Mouse (Mus musculus) liver, embryonic 15.5 days (tissue): ENCODE results near the gene Eps15l1. TPM values are rescaled to one million over a fixed set of nuclear protein-coding genes. Genes with fewer than 3 reads are reported as not detected.

Experiments used
- ATAC-seq: fragments of 200-750 bp; cut with Nextera tagmentation; 2 replicates; pipeline ENCODE4 v1.8.0; 2017; ENCODE audit warnings: moderate number of reproducible peaks, mild to moderate bottlenecking, moderate library complexity; ENCODE audit not compliant: insufficient read depth
- H3K27ac ChIP-seq: fragments of 300-500 bp; sonication (generic); replicated peaks from 2 replicates; pipeline ENCODE4 v1.5.1; 2015; ENCODE audit warnings: mild to moderate bottlenecking, inconsistent platforms
- H3K27me3 ChIP-seq: fragments of 300-500 bp; sonication (generic); 2 replicates; pipeline ENCODE4 v1.6.1; 2015; ENCODE audit warnings: mild to moderate bottlenecking, inconsistent platforms
- H3K36me3 ChIP-seq: fragments of 300-500 bp; sonication (generic); replicated peaks from 2 replicates; pipeline ENCODE4 v1.6.1; 2015; ENCODE audit warnings: moderate library complexity, mild to moderate bottlenecking, inconsistent platforms
- H3K4me1 ChIP-seq: fragments of 300-500 bp; sonication (generic); replicated peaks from 2 replicates; pipeline ENCODE4 v1.6.1; 2015; ENCODE audit warnings: inconsistent platforms
- H3K4me2 ChIP-seq: fragments of 300-500 bp; sonication (generic); 2 replicates; pipeline ENCODE4 v1.6.1; 2015; ENCODE audit warnings: moderate library complexity, mild to moderate bottlenecking, inconsistent platforms
- H3K4me3 ChIP-seq: fragments of 300-500 bp; sonication (generic); replicated peaks from 2 replicates; pipeline ENCODE4 v1.5.1; 2015; ENCODE audit warnings: mild to moderate bottlenecking, inconsistent platforms
- H3K9ac ChIP-seq: fragments of 300-500 bp; sonication (generic); 2 replicates; pipeline ENCODE4 v1.6.1; 2015; ENCODE audit warnings: moderate library complexity, mild to moderate bottlenecking, inconsistent platforms
- H3K9me3 ChIP-seq: fragments of 300-500 bp; sonication (generic); replicated peaks from 2 replicates; pipeline ENCODE4 v1.6.1; 2016; ENCODE audit warnings: inconsistent platforms
- WGBS: fragments of 180-500 bp; shearing (Covaris S2); methylation state at CpG from one replicate; pipeline ENCODE4 v1.1.7; 2015; ENCODE audit warnings: mixed read lengths; ENCODE audit not compliant: insufficient replicate concordance; 5-methylcytosine and 5-hydroxymethylcytosine counted together
- polyA plus RNA-seq: library from polyadenylated mRNA; unstranded; fragments of >200 nt; fragmentation: Nextera tagmentation; extraction: Ambion mirVana; gene quantifications from 2 replicates; pipeline ENCODE4 v1.2.1, GENCODE M21; 2015

The Eps15l1 gene
- polyA plus RNA-seq, 1 experiment from 2014 or later, result 19.4 TPM

GRCm38 (mm10) chr8:72303633-72304032 is 117.6 kb downstream of the Eps15l1 start:
- 26% methylated on average over 8 of the region's 8 CpGs for WGBS
- no peak for ATAC-seq
- 0 out of 2 replicates have a peak overlapping the region, but pooled peaks have one; percentile 35 for H3K4me2 ChIP-seq

DNA sequence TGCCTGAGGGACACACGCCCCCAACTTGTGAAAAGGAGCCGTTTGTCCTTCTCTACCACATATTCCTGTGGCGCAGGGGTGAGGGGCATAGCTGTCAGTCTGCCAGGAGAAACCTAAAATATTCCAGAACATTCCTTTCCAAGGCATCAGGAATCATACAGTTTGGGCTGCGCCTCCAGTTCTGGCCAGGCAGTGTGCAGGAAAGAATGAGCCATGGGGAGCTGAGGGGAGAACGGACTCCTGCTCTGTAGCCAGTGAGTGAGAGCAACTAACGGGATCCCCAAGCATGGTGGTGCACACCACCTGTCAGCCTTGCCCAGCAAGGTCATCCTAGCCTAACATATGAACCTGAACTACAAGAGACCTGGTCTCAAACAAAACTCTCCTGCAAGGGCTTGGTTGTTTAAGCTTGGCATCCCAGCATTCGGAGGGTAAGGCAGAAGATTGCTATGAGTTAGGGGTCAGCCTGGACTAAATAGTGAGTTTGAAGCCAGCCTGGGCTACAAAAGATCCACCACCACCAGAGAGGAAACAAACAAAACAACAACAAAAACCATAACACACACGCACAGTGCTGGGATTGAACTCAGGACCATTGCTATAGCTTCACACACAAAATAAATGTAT is 118.2 kb downstream of the Eps15l1 start:
- Histone ChIP-seq H3K9ac (no peak overlapping the region), H3K27ac (no peak overlapping the region), H3K27me3 (no peaks in the 10 kb centered on the region), H3K4me1 (peaks cover 7% of the 10 kb centered on the region; the same call in 1 of the 2 replicates), H3K4me3 (no peak overlapping the region), H3K9me3 (no peaks in the 10 kb centered on the region), H3K36me3 (no peaks in the 10 kb centered on the region), H3K4me2 (no peak overlapping the region)
- ATAC-seq, result no peak
- 46% methylated on average over 8 of the region's 8 CpGs for WGBS

More at GRCm38 (mm10) chr8:72303633-72304032, 117.6 kb downstream of the Eps15l1 start:
- peaks cover 7% of the 10 kb centered on the region; the same call in 1 of the 2 replicates for H3K4me1 ChIP-seq
- H3K9me3 ChIP-seq, result no peaks in the 10 kb centered on the region
- no peak overlapping the region for H3K27ac ChIP-seq
- H3K36me3 ChIP-seq, result no peaks in the 10 kb centered on the region
- H3K27me3 ChIP-seq, result no peaks in the 10 kb centered on the region
- H3K4me3 ChIP-seq, result no peak overlapping the region
- no peak overlapping the region for H3K9ac ChIP-seq

GRCm38 (mm10) chr8:72301497-72301896 is 119.8 kb downstream of the Eps15l1 start:
- Histone ChIP-seq H3K27ac (no peak overlapping the region), H3K4me3 (no peak overlapping the region), H3K9me3 (no peaks in the 10 kb centered on the region), H3K9ac (no peak overlapping the region), H3K4me1 (0 out of 2 replicates have a peak, but pooled peaks cover 7% of the 10 kb centered on the region), H3K4me2 (no peak overlapping the region), H3K36me3 (no peaks in the 10 kb centered on the region), H3K27me3 (no peaks in the 10 kb centered on the region)
- no peak for ATAC-seq
- WGBS, result 60% methylated on average over 5 of the region's 5 CpGs

- WGBS, result 62% methylated on average over 9 of the region's 9 CpGs
Observed at GRCm38 (mm10) chr8:72300654-72301400, 120.4 kb downstream of the Eps15l1 start.

DNA sequence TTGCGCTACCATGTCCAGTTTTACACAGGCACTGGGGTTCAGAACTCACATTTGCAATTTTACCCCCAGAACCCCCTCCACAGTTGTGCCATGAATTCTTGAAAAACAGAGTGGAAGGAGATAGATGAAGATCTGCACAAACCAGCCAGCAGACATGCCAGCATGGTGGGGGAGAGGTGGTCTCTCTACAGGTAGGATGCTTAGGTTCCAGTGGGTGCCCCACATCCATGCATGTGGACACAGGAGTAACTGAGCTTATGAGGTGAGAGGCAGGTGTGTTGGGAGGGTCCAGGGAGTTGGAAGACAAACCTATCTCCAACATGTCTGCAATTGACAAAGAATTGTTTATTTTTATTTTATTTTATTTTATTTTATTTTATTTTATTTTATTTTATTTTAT is 122.3 kb downstream of the Eps15l1 start:
- Histone ChIP-seq H3K4me3 (no peak overlapping the region), H3K9ac (no peak overlapping the region), H3K36me3 (no peaks in the 10 kb centered on the region), H3K27ac (no peak overlapping the region), H3K27me3 (no peaks in the 10 kb centered on the region), H3K4me2 (no peak overlapping the region), H3K4me1 (peaks cover 7% of the 10 kb centered on the region; the same call in 1 of the 2 replicates), H3K9me3 (no peaks in the 10 kb centered on the region)
- WGBS, result 50% methylated on average over 1 of the region's 1 CpGs
- ATAC-seq, result no peak

More at GRCm38 (mm10) chr8:72300654-72301400, 120.4 kb downstream of the Eps15l1 start:
- peaks cover 7% of the 10 kb centered on the region; the same call in 1 of the 2 replicates for H3K4me1 ChIP-seq
- ATAC-seq, result no peak
- no peak overlapping the region for H3K4me3 ChIP-seq
- H3K36me3 ChIP-seq, result no peaks in the 10 kb centered on the region
- H3K27ac ChIP-seq, result no peak overlapping the region
- H3K9me3 ChIP-seq, result no peaks in the 10 kb centered on the region
- H3K4me2 ChIP-seq, result no peak overlapping the region
- H3K9ac ChIP-seq, result no peak overlapping the region
- H3K27me3 ChIP-seq, result no peaks in the 10 kb centered on the region

GRCm38 (mm10) chr8:72296561-72296960 is 124.7 kb downstream of the Eps15l1 start:
- Histone ChIP-seq H3K4me3 (no peak overlapping the region), H3K9me3 (no peaks in the 10 kb centered on the region), H3K27ac (no peak overlapping the region), H3K4me2 (no peak overlapping the region), H3K36me3 (no peaks in the 10 kb centered on the region), H3K4me1 (no peaks in the 10 kb centered on the region; the same call in 1 of the 2 replicates), H3K27me3 (no peaks in the 10 kb centered on the region), H3K9ac (no peak overlapping the region)
- 68% methylated on average over 8 of the region's 8 CpGs for WGBS
- no peak for ATAC-seq

DNA sequence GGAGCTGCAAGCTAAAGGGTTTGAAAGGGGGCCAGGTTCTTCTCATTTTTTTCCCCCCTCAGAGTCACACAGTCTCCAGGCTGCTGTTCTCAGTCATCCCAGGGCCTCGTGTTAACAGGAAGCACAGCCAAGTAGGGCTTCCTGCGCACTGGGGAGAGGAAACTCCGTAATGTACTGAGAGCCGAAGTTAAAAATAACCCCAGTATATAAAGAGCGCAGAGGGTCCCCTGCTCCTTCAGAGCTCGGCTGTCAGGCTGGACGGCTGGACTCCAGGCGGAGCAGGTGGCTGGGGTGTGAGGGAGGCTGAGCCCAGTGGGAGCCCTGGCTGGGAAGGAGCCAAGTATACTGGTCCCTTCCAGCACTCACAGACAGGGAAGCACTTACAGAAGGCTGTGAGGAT is 125.6 kb downstream of the Eps15l1 start:
- peak; percentile 77 for ATAC-seq
- Histone ChIP-seq H3K4me1 (no peaks in the 10 kb centered on the region; the same call in 1 of the 2 replicates), H3K36me3 (no peaks in the 10 kb centered on the region), H3K27ac (peak overlapping the region; percentile 72), H3K27me3 (no peaks in the 10 kb centered on the region), H3K4me3 (no peak overlapping the region), H3K4me2 (peak overlapping the region; percentile 7; the same call in 1 of the 2 replicates), H3K9me3 (no peaks in the 10 kb centered on the region), H3K9ac (no peak overlapping the region)
- 18% methylated on average over 8 of the region's 8 CpGs for WGBS

- 30% methylated on average over 3 of the region's 3 CpGs for whole genome bisulfite sequencing
- Histone ChIP-seq H3K27ac (peak overlapping the region; percentile 51; the same call in 1 of the 2 replicates), H3K4me1 (no peaks in the 10 kb centered on the region; the same call in 1 of the 2 replicates), H3K4me2 (no peak overlapping the region), H3K27me3 (no peaks in the 10 kb centered on the region), H3K9me3 (no peaks in the 10 kb centered on the region), H3K36me3 (no peaks in the 10 kb centered on the region), H3K9ac (no peak overlapping the region), H3K4me3 (no peak overlapping the region)
- ATAC-seq, result 0 out of 2 replicates have a peak, but pooled peaks have one; percentile 30
Observed at GRCm38 (mm10) chr8:72295125-72295524, 126.1 kb downstream of the Eps15l1 start.

DNA sequence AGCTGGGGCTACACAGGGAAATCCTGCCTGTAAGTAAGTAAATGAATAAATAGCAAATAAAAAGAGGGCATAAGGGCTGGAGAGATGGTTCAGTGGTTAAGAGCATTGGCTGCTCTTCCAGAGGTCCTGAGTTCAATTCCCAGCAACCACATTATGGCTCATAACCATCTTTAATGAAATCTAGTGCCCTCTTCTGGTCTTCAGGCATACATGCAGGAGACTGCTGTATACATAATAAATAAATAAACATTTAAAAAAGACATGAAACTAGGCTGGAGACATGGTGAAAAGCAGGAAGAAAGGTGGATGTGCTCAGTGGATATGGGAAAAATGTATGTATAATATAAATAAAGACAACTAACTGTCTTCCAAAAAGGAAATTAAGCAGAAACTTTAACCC is 128.0 kb downstream of the Eps15l1 start:
- no peaks in the 10 kb centered on the region for H3K36me3 ChIP-seq
- H3K4me1 ChIP-seq, result no peaks in the 10 kb centered on the region; the same call in 1 of the 2 replicates
- no peak overlapping the region for H3K27ac ChIP-seq
- no peak overlapping the region for H3K4me2 ChIP-seq
- H3K9ac ChIP-seq, result no peak overlapping the region
- no peaks in the 10 kb centered on the region for H3K27me3 ChIP-seq
- no peak overlapping the region for H3K4me3 ChIP-seq
- no peak for ATAC-seq
- H3K9me3 ChIP-seq, result no peaks in the 10 kb centered on the region

GRCm38 (mm10) chr8:72291104-72291503 is 130.2 kb downstream of the Eps15l1 start:
- H3K9ac ChIP-seq, result no peak overlapping the region
- no peak for ATAC-seq
- no peaks in the 10 kb centered on the region for H3K9me3 ChIP-seq
- no peaks in the 10 kb centered on the region; the same call in 1 of the 2 replicates for H3K4me1 ChIP-seq
- H3K4me3 ChIP-seq, result no peak overlapping the region
- no peak overlapping the region for H3K4me2 ChIP-seq
- no peaks in the 10 kb centered on the region for H3K36me3 ChIP-seq
- H3K27ac ChIP-seq, result no peak overlapping the region
- WGBS, result 36% methylated on average over 2 of the region's 2 CpGs
- H3K27me3 ChIP-seq, result no peaks in the 10 kb centered on the region
